Mouse (Mus musculus) olfactory bulb, adult 2 months (tissue): Measurements from ENCODE around the gene Zbtb49.

ENCODE experiments used
- CTCF ChIP-seq: fragments of 200-500 bp; IDR thresholded peaks from 2 replicates; pipeline ENCODE4 v1.5.1; 2012; ENCODE audit warnings: low read depth, mild to moderate bottlenecking, low read length, moderate library complexity; ENCODE audit not compliant: insufficient read depth
- POLR2A ChIP-seq: fragments of 200-500 bp; IDR thresholded peaks from 2 replicates; pipeline ENCODE4 v1.6.1; 2012; ENCODE audit warnings: mild to moderate bottlenecking, low read depth, low read length, moderate library complexity; ENCODE audit not compliant: insufficient read depth

- peak; percentile 58; the same call in 1 of the 2 replicates for TF ChIP-seq CTCF
- no peak for TF ChIP-seq POLR2A
These were observed 15.2 kb upstream of the Zbtb49 start for GRCm38 (mm10) chr5:38235422-38235821.
